Mouse (Mus musculus) G1E (cell line): Measurements from ENCODE around the gene Acbd6.

ENCODE experiments used
- CTCF ChIP-seq: IDR thresholded peaks from 2 replicates; pipeline ENCODE4 v1.5.1; 2012; ENCODE audit warnings: low read depth, low read length, inconsistent platforms, mixed read lengths
- GATA1 ChIP-seq: IDR thresholded peaks from 2 replicates; pipeline ENCODE4 v1.6.1; 2012; ENCODE audit warnings: borderline replicate concordance, low read length, inconsistent platforms, mixed read lengths
- POLR2AphosphoS5 ChIP-seq: IDR thresholded peaks from 2 replicates; pipeline ENCODE4 v1.6.1; 2012; ENCODE audit warnings: low read depth, low read length, inconsistent platforms; ENCODE audit not compliant: insufficient replicate concordance
- TAL1 ChIP-seq: conservative IDR thresholded peaks from 2 replicates; pipeline ENCODE4 v1.6.1; 2012; ENCODE audit warnings: low read depth, low read length, inconsistent platforms, mixed read lengths

GRCm38 (mm10) chr1:155693443-155693842 is 135.5 kb downstream of the Acbd6 start:
- TF ChIP-seq CTCF = no peak
- no peak for TF ChIP-seq POLR2AphosphoS5
- no peak for TF ChIP-seq GATA1
- no peak for TF ChIP-seq TAL1
